Mouse (Mus musculus) ES-Bruce4 (cell line): ENCODE results near the gene Vmn1r9.

Experiments used
- CTCF ChIP-seq: IDR thresholded peaks from one replicate; pipeline ENCODE4 v1.8.1; 2011; ENCODE audit warnings: low read depth, low read length
- EP300 ChIP-seq: IDR thresholded peaks from 2 replicates; pipeline ENCODE4 v1.6.1; 2011; ENCODE audit warnings: low read depth, low read length; ENCODE audit not compliant: insufficient read depth
- POLR2A ChIP-seq: IDR thresholded peaks from one replicate; pipeline ENCODE4 v1.8.1; 2011; ENCODE audit warnings: low read length; ENCODE audit not compliant: insufficient read depth

DNA sequence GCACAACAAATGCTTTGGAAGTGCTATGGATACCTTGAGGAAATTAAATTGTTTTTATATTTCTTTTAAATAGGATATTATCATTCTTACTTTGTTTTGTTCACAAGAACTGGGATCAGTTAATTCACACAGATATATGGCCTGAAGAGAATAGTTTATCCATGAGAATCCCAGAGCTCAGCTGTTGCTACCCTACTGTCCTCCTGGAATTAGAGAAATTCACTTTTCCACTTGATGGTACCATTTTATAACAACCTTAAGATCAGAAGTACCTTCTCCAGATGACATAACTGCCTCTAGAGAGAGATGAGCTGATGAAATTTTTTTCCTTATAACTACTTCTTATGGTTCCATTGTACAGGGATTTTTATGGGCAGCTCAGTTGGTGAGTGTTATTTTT, 34.6 kb upstream of the Vmn1r9 start, which contains the start of gene Vmn1r8:
- no peak for TF ChIP-seq POLR2A
- TF ChIP-seq EP300: no peak
- TF ChIP-seq CTCF: no peak
